Mouse (Mus musculus) heart, embryonic 13.5 days (tissue): ENCODE measurements around the gene Peg3. TPM values are rescaled to one million over a fixed set of nuclear protein-coding genes. Genes with fewer than 3 reads are reported as not detected.
A peak's percentile ranks its signal among the peaks of the same experiment; 100 is the strongest.

Source experiments
- ATAC-seq: fragments of 200-750 bp; cut with Nextera tagmentation; 2 replicates; pipeline ENCODE4 v1.8.0; 2017; ENCODE audit warnings: moderate TSS enrichment; ENCODE audit not compliant: insufficient number of reproducible peaks, low FRiP score, low TSS enrichment; ENCODE audit errors: extremely low read depth
- H3K27ac ChIP-seq: fragments of 300-500 bp; sonication (generic); replicated peaks from 2 replicates; pipeline ENCODE4 v1.5.1; 2015; ENCODE audit warnings: moderate library complexity, mild to moderate bottlenecking, inconsistent platforms
- H3K27me3 ChIP-seq: fragments of 300-500 bp; sonication (generic); replicated peaks from 2 replicates; pipeline ENCODE4 v1.6.1; 2015; ENCODE audit warnings: mild to moderate bottlenecking, inconsistent platforms
- H3K36me3 ChIP-seq: fragments of 300-500 bp; sonication (generic); 2 replicates; pipeline ENCODE4 v1.6.1; 2015; ENCODE audit warnings: mild to moderate bottlenecking, inconsistent platforms
- H3K4me1 ChIP-seq: fragments of 300-500 bp; sonication (generic); 2 replicates; pipeline ENCODE4 v1.6.1; 2015; ENCODE audit warnings: inconsistent platforms
- H3K4me2 ChIP-seq: fragments of 300-500 bp; sonication (generic); 2 replicates; pipeline ENCODE4 v1.6.1; 2015; ENCODE audit warnings: inconsistent platforms, mild to moderate bottlenecking, moderate library complexity
- H3K4me3 ChIP-seq: fragments of 300-500 bp; sonication (generic); 2 replicates; pipeline ENCODE4 v1.5.1; 2015; ENCODE audit warnings: moderate library complexity, mild to moderate bottlenecking, inconsistent platforms
- H3K9ac ChIP-seq: fragments of 300-500 bp; sonication (generic); 2 replicates; pipeline ENCODE4 v1.6.1; 2015; ENCODE audit warnings: inconsistent platforms, mild to moderate bottlenecking, moderate library complexity
- H3K9me3 ChIP-seq: fragments of 300-500 bp; sonication (generic); 2 replicates; pipeline ENCODE4 v1.6.1; 2016; ENCODE audit warnings: inconsistent platforms
- whole genome bisulfite sequencing: fragments of 180-500 bp; shearing (Covaris S2); methylation state at CpG from one replicate; pipeline ENCODE4 v1.1.7; 2015; ENCODE audit warnings: mixed read lengths; 5-methylcytosine and 5-hydroxymethylcytosine counted together
- polyA plus RNA-seq: library from polyadenylated mRNA; unstranded; fragments of >200 nt; fragmentation: Nextera tagmentation; extraction: Ambion mirVana; gene quantifications from 2 replicates; pipeline ENCODE4 v1.2.1, GENCODE M21; 2015

Peg3 gene
- polyA plus RNA-seq, 1 experiment from 2014 or later = 106 TPM

DNA sequence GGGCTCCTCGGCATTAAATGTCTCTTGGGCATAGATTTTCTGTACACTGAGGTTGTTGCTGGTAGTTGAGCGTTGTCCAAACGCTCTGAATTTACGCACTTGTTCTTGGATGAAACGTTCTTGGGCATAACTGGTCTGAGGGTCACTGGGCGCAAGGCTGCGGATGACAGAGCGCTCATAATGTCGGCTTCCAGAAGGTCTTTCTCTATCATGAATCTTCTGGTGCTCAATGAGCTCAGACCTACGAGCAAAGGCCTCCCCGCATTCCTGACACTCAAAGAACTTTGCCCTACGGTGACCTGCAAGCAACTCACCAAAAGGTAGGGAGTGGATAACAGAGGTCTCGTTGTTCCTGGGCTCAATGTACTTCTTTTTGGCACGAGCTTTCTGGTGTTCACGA lies 20.8 kb downstream of the Peg3 start:
- no peak overlapping the region for H3K27ac ChIP-seq
- no peaks in the 10 kb centered on the region for H3K27me3 ChIP-seq
- H3K9me3 ChIP-seq = 0 out of 2 replicates have a peak, but pooled peaks cover 3% of the 10 kb centered on the region
- no peak overlapping the region for H3K9ac ChIP-seq
- no peak for ATAC-seq
- no peak overlapping the region for H3K4me2 ChIP-seq
- WGBS = 87% methylated on average over 15 of the region's 15 CpGs
- H3K4me3 ChIP-seq = no peak overlapping the region
- H3K4me1 ChIP-seq = no peaks in the 10 kb centered on the region
- H3K36me3 ChIP-seq = peaks cover 95% of the 10 kb centered on the region

GRCm38 (mm10) chr7:6708451-6709180 lies 21.6 kb downstream of the Peg3 start:
- Histone ChIP-seq H3K4me1 (no peaks in the 10 kb centered on the region), H3K4me2 (no peak overlapping the region), H3K4me3 (no peak overlapping the region), H3K9ac (no peak overlapping the region), H3K27ac (no peak overlapping the region), H3K27me3 (no peaks in the 10 kb centered on the region), H3K36me3 (peaks cover 93% of the 10 kb centered on the region), H3K9me3 (0 out of 2 replicates have a peak, but pooled peaks cover 3% of the 10 kb centered on the region)
- ATAC-seq = no peak
- 73% methylated on average over 17 of the region's 17 CpGs for WGBS

DNA sequence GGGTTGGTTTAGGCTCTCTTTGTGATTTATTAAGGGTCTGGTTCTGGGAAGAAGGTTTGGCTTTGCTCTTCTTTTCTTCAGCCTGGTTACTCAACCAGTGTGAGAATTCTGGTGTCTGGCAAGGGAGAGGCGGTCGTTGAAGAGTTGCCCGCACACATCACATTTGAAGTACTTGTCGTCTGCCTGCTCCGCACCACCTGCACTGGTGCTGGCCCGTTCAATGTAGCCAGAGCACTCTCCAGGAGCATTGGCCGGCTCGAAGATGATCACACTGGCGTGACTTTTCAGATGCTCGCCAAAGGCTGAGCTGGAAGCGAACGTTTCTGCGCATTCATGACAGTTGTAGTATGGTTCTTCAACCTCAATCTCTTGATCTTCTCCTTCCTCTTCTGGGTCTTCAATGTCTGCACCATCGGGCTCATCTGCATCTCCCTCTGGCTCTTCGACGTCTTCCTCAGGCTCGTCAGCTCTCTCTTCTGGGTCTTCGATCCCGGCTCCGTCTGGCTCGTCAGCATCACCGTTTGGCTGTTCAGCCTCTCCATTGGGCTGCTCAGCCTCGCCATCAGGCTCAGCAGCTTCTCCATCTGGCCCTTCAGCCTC lies 22.7 kb downstream of the Peg3 start:
- Histone ChIP-seq H3K4me2 (no peak overlapping the region), H3K27ac (no peak overlapping the region), H3K9me3 (0 out of 2 replicates have a peak, but pooled peaks cover 3% of the 10 kb centered on the region), H3K4me1 (no peaks in the 10 kb centered on the region), H3K4me3 (no peak overlapping the region), H3K27me3 (no peaks in the 10 kb centered on the region), H3K36me3 (peaks cover 85% of the 10 kb centered on the region), H3K9ac (no peak overlapping the region)
- no peak for ATAC-seq
- 89% methylated on average over 23 of the region's 23 CpGs for WGBS

GRCm38 (mm10) chr7:6699230-6699629 lies 31.0 kb downstream of the Peg3 start:
- no peaks in the 10 kb centered on the region for H3K9me3 ChIP-seq
- ATAC-seq = no peak
- H3K4me3 ChIP-seq = no peak overlapping the region
- H3K9ac ChIP-seq = no peak overlapping the region
- no peaks in the 10 kb centered on the region for H3K27me3 ChIP-seq
- peaks cover 9% of the 10 kb centered on the region for H3K36me3 ChIP-seq
- WGBS = 68% methylated on average over 3 of the region's 3 CpGs
- no peak overlapping the region for H3K27ac ChIP-seq
- H3K4me2 ChIP-seq = no peak overlapping the region
- no peaks in the 10 kb centered on the region for H3K4me1 ChIP-seq

GRCm38 (mm10) chr7:6696241-6697045 lies 33.8 kb downstream of the Peg3 start, which contains the start of gene Zim1:
Zim1 (minus strand) TSS chr7:6696450.
- Histone ChIP-seq H3K27ac (peak within 1 kb of the TSS; percentile 4), H3K9ac (peak within 1 kb of the TSS; percentile 82), H3K4me3 (peak within 1 kb of the TSS; percentile 62), H3K4me1 (peaks cover 14% of the 10 kb centered on the region; the same call in 1 of the 2 replicates), H3K9me3 (no peaks in the 10 kb centered on the region), H3K36me3 (no peaks in the 10 kb centered on the region), H3K4me2 (peak within 1 kb of the TSS; percentile 77), H3K27me3 (no peaks in the 10 kb centered on the region)
- WGBS = 9% methylated on average over 32 of the region's 32 CpGs
- peak; percentile 95 for ATAC-seq

DNA sequence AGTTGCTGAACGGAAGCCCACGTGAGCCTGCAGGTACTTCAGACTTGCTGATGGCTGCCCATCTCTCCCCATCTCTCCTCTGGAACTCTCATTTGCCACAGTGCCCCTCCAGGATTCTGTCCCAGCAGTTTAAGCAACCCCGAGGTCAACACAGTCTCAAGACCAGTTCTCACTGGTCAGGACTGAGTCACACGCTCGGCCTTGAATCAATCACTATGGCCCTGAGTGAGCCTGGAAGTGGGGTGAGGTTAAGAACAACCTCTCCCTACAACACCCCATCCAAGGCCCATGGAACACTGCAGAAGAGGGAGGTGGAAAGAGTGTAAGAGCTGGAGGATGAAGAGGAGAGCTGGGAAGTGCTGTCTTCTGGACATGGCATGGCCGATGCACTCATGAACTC lies 44.7 kb downstream of the Peg3 start:
- Histone ChIP-seq H3K4me2 (no peak overlapping the region), H3K4me3 (no peak overlapping the region), H3K27me3 (no peaks in the 10 kb centered on the region), H3K36me3 (peaks cover 64% of the 10 kb centered on the region), H3K9ac (no peak overlapping the region), H3K9me3 (no peaks in the 10 kb centered on the region), H3K27ac (no peak overlapping the region), H3K4me1 (no peaks in the 10 kb centered on the region)
- no peak for ATAC-seq
- 81% methylated on average over 6 of the region's 6 CpGs for WGBS

- Histone ChIP-seq H3K9ac (no peak overlapping the region), H3K4me3 (no peak overlapping the region), H3K9me3 (no peaks in the 10 kb centered on the region), H3K4me2 (no peak overlapping the region), H3K27ac (peak overlapping the region; percentile 20; the same call in 1 of the 2 replicates), H3K36me3 (no peaks in the 10 kb centered on the region), H3K4me1 (peaks cover 14% of the 10 kb centered on the region), H3K27me3 (no peaks in the 10 kb centered on the region)
- no peak for ATAC-seq
- 37% methylated on average over 3 of the region's 3 CpGs for WGBS
These were observed 63.5 kb downstream of the Peg3 start for GRCm38 (mm10) chr7:6666726-6667125.

GRCm38 (mm10) chr7:6663430-6663829 lies 66.8 kb downstream of the Peg3 start:
- H3K27me3 ChIP-seq = no peaks in the 10 kb centered on the region
- no peak overlapping the region for H3K27ac ChIP-seq
- H3K4me2 ChIP-seq = no peak overlapping the region
- no peak overlapping the region for H3K9ac ChIP-seq
- WGBS = 67% methylated on average over 7 of the region's 7 CpGs
- peaks cover 14% of the 10 kb centered on the region for H3K4me1 ChIP-seq
- H3K4me3 ChIP-seq = no peak overlapping the region
- no peaks in the 10 kb centered on the region for H3K9me3 ChIP-seq
- no peak for ATAC-seq
- H3K36me3 ChIP-seq = no peaks in the 10 kb centered on the region

- no peaks in the 10 kb centered on the region for H3K27me3 ChIP-seq
- H3K36me3 ChIP-seq = no peaks in the 10 kb centered on the region
- H3K27ac ChIP-seq = no peak overlapping the region
- ATAC-seq = no peak
- no peaks in the 10 kb centered on the region for H3K9me3 ChIP-seq
- H3K4me2 ChIP-seq = no peak overlapping the region
- WGBS = 22% methylated on average over 2 of the region's 2 CpGs
- H3K4me3 ChIP-seq = no peak overlapping the region
- no peak overlapping the region for H3K9ac ChIP-seq
- H3K4me1 ChIP-seq = no peaks in the 10 kb centered on the region
These were observed 70.6 kb downstream of the Peg3 start for GRCm38 (mm10) chr7:6659605-6660004.

DNA sequence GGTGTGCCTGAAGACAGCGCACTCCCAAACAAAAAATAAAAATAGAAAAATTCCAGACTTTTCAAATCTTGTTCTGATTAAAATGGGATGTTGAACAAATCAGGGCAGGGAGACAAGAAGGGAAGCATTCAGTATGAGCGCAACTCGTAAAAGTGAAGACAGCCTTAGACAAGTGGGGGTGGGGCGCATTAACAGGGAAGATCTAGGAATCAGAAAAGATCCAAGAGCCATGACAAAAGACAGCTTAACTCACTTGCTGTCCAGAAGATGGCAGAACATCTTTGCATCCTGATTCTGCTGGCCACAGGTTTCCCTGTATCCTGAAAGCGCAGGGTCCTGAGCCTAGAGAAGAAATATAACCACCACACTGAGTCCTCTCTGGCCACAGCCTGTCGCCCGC lies 71.6 kb downstream of the Peg3 start:
- Histone ChIP-seq H3K27me3 (no peaks in the 10 kb centered on the region), H3K4me1 (no peaks in the 10 kb centered on the region), H3K36me3 (no peaks in the 10 kb centered on the region), H3K9me3 (no peaks in the 10 kb centered on the region), H3K4me2 (no peak overlapping the region), H3K27ac (no peak overlapping the region), H3K9ac (no peak overlapping the region), H3K4me3 (no peak overlapping the region)
- ATAC-seq = no peak
- WGBS = 83% methylated on average over 7 of the region's 7 CpGs
